Mouse (Mus musculus): ENCODE results near the gene Bmp15. TPM values are rescaled to one million over a fixed set of nuclear protein-coding genes. Genes with fewer than 3 reads are reported as not detected.

Gene Bmp15
- not detected in 2 replicates for polyA plus RNA-seq (2012; rRNA removed)

DNA sequence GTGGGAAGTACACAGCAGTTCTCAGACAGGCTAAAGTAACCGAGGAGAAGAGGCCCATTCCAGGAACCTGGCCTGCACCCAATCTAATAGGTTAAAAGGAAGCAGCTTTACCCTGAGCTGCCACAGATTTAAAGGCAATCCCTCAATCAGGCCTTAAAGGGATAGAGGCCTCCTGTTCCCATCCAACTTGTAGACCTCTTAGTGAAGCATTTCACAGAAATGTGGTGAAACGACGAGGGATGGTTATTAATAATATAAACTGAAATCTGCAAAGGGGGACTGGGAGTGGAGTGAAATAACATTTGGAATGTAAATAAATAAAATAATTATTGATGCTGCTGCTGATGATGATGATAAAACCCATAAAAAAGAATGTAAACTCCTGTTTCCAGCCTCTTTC lies at the start of gene Bmp15:
TSS of gene Bmp15 (minus strand) at position 101 of the 400 bp plus-strand sequence.

Other genes starting within 250 kb of the Bmp15 start
- not detected in 2 replicates for gene AU022751, start 237.3 kb downstream of the Bmp15 start, polyA plus RNA-seq (2012; rRNA removed)
- 0.46 and 0.78 TPM in 2 replicates for gene Nudt10, start 147.7 kb downstream of the Bmp15 start, polyA plus RNA-seq (2012; rRNA removed)
- 0.63 and 1.1 TPM in 2 replicates for gene Shroom4, start 79.1 kb upstream of the Bmp15 start, polyA plus RNA-seq (2012; rRNA removed)

Data from colon, adult 2 months (tissue).